Mouse (Mus musculus) heart, postnatal 0 days (tissue): ENCODE measurements at regions not wholly inside any gene's neighbourhood (a gene's known extent, or its start where the extent isn't known, plus 50 kb on each side); places are given as distances from the start of the nearest gene placed in this dataset.

Experiments
- ATAC-seq: fragments of 200-750 bp; cut with Nextera tagmentation; 2 replicates; pipeline ENCODE4 v1.8.0; 2017; ENCODE audit warnings: low read depth, moderate number of reproducible peaks, moderate library complexity; ENCODE audit not compliant: insufficient read depth
- DNase-seq: peaks from one replicate; pipeline ENCODE4 v3.0.0-alpha.2; 2016; ENCODE audit warnings: low spot score
- H3K27ac ChIP-seq: fragments of 300-500 bp; sonication (generic); 2 replicates; pipeline ENCODE4 v1.5.1; 2014; ENCODE audit warnings: low read depth, mild to moderate bottlenecking
- H3K27me3 ChIP-seq: fragments of 300-500 bp; sonication (generic); 2 replicates; pipeline ENCODE4 v1.6.1; 2014; ENCODE audit warnings: low read length, mixed read lengths; ENCODE audit not compliant: control insufficient read depth, insufficient read depth
- H3K36me3 ChIP-seq: fragments of 300-500 bp; sonication (generic); replicated peaks from 2 replicates; pipeline ENCODE4 v1.6.1; 2014; ENCODE audit warnings: low read length, mixed read lengths; ENCODE audit not compliant: control insufficient read depth, insufficient read depth
- H3K4me1 ChIP-seq: fragments of 300-500 bp; sonication (generic); 2 replicates; pipeline ENCODE4 v1.6.1; 2014; ENCODE audit warnings: antibody characterized with exemption; ENCODE audit not compliant: control insufficient read depth, insufficient read depth
- H3K4me2 ChIP-seq: fragments of 300-500 bp; sonication (generic); 2 replicates; pipeline ENCODE4 v1.6.1; 2014; ENCODE audit warnings: low read depth, mild to moderate bottlenecking, low read length, moderate library complexity
- H3K4me3 ChIP-seq: fragments of 300-500 bp; sonication (generic); 2 replicates; pipeline ENCODE4 v1.5.1; 2014; ENCODE audit warnings: low read depth, low read length
- H3K9ac ChIP-seq: fragments of 300-500 bp; sonication (generic); replicated peaks from 2 replicates; pipeline ENCODE4 v1.6.1; 2014; ENCODE audit warnings: low read depth, low read length, mixed read lengths
- H3K9me3 ChIP-seq: fragments of 300-500 bp; sonication (generic); replicated peaks from 2 replicates; pipeline ENCODE4 v1.6.1; 2016; ENCODE audit warnings: low read length; ENCODE audit not compliant: control insufficient read depth
- CTCF ChIP-seq: IDR thresholded peaks from 2 replicates; pipeline ENCODE4 v1.5.1; 2016; ENCODE audit warnings: antibody characterized with exemption, control low read depth, low read depth
- EP300 ChIP-seq: IDR thresholded peaks from 2 replicates; pipeline ENCODE4 v1.6.1; 2016; ENCODE audit warnings: antibody characterized with exemption, low read depth
- WGBS: fragments of 180-500 bp; shearing (Covaris S2); extraction: QIAGEN DNeasy Blood & Tissue Kit; methylation state at CpG from one replicate; pipeline ENCODE4 v1.1.7; 2014; 5-methylcytosine and 5-hydroxymethylcytosine counted together

DNA sequence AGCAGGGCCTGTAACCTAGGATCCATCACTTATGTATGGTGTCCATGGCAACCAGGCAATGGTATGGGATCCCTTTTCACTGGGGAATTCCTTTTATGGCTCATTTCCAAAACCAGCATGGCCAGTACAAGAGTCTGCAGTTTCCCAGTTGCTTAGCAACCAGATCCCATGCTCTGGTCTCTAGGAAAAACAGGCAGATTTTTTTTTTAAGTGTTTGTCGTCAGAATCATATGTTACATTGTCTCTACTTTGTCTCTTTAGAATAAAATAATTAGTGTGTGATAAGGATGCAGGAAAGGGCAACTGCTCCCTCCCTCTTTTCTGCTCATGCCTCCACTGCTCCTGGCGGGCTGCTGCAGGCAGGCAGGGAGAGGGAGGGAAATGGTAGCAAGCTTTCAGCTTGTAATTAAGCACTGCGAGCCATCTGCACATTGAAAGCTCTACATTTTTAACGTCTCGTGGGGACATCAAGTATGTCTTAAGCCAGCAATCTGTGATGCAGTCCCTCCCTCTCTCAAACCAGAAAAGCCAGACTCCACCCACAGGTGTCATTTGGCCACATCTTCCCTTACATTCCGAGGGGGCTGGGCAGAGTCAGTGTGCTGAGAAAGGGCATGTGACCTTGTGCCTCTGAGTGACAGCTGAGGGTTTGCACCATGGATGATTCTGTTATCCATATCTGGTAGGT is 51.6 kb upstream of the March10 start:
- no peaks in the 10 kb centered on the region for H3K9me3 ChIP-seq
- no peaks in the 10 kb centered on the region for H3K36me3 ChIP-seq
- ATAC-seq (peak; percentile 56), DNase-seq (no peak)
- H3K4me3 ChIP-seq, result no peak overlapping the region
- H3K9ac ChIP-seq, result no peak overlapping the region
- peaks cover 28% of the 10 kb centered on the region for H3K4me1 ChIP-seq
- no peak for TF ChIP-seq CTCF
- TF ChIP-seq EP300, result no peak
- WGBS, result 6% methylated on average over 6 of the region's 6 CpGs
- H3K27me3 ChIP-seq, result no peaks in the 10 kb centered on the region
- no peak overlapping the region for H3K27ac ChIP-seq
- H3K4me2 ChIP-seq, result peak overlapping the region; percentile 12; the same call in 1 of the 2 replicates

DNA sequence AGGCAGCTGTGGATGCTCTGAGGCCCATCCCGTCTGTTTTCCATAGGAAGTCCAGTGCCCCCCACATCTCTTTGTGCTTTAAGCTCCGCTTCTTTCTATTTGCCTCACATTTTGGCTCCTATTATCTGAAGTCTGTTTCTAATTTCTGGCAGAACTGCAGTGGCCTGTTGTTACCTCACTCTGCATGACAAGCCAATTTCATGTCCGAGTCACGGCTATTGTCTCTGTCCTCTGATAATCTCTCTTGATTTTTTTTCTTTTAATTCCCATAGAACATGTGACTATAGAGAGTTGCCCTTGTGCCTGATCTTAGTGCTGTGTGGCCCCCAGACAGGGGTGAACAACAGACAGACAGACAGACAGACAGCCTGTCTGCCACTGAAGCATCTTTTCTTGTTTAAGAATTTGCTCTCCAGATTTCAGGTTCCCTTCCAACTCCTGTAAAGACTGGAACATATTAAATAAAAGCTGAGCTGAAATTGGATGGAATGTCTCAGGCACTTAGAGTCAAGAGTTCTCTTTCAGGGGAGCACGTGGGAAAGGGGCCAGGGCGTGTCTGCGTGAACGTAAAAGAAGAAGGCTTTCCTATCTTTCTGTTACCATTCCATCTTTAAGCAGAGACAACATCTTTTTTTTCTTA is 50.9 kb upstream of the March10 start:
- Histone ChIP-seq H3K9me3 (no peaks in the 10 kb centered on the region), H3K27ac (no peak overlapping the region), H3K36me3 (no peaks in the 10 kb centered on the region), H3K9ac (no peak overlapping the region), H3K27me3 (no peaks in the 10 kb centered on the region), H3K4me1 (peaks cover 28% of the 10 kb centered on the region), H3K4me3 (no peak overlapping the region), H3K4me2 (no peak overlapping the region)
- DNase-seq (no peak), ATAC-seq (no peak)
- WGBS, result 49% methylated on average over 8 of the region's 8 CpGs
- TF ChIP-seq EP300 (no peak), CTCF (no peak)
